Mouse (Mus musculus) liver, adult 2 months (tissue): ENCODE measurements around the gene Efs.

ENCODE experiments used
- CTCF ChIP-seq: fragments of 200-500 bp; IDR thresholded peaks from 2 replicates; pipeline ENCODE4 v1.5.1; 2011; ENCODE audit warnings: low read depth, low read length, control low read depth
- POLR2A ChIP-seq: fragments of 200-500 bp; IDR thresholded peaks from 2 replicates; pipeline ENCODE4 v1.6.1; 2011; ENCODE audit warnings: low read length, control low read depth; ENCODE audit not compliant: insufficient read depth; ENCODE audit errors: extremely low read depth

GRCm38 (mm10) chr14:54912109-54912850 lies 13.6 kb downstream of the Efs start:
- TF ChIP-seq POLR2A (no peak), CTCF (no peak)
